Mouse (Mus musculus): ENCODE results near the gene Acsl1. TPM values are rescaled to one million over a fixed set of nuclear protein-coding genes. Genes with fewer than 3 reads are reported as not detected.

The Acsl1 gene
- polyA plus RNA-seq, 1 experiment from 2014 or later, result 15.7 TPM

DNA sequence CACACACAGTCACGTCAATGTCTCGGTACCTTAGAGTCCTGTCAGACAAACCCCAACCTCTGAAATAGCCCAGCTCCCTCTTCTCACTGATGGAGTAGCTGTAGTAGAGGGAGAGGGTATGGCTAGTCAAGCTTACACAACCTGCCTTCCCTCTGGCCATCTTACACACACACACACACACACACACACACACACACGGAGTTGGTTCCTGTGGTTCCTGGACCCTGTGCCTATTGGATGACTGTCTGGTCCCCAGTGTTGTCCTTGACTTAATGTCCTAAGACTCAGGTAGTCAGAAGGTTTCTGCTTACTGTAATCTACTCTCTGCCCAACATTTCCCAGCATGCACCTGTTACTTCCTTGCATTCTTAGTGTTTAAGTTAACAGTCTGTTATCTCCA lies 5.1 kb downstream of the Acsl1 start:
- WGBS, result 82% methylated on average over 3 of the region's 3 CpGs
- TF ChIP-seq CTCF (IDR thresholded peaks at IDR 0.05; ENCODE audit: low read depth), result no peak
- Histone ChIP-seq H3K4me3 (ENCODE audit: low read depth, low read length) (no peak overlapping the region), H3K9ac (no peak overlapping the region), H3K4me2 (no peak overlapping the region), H3K27me3 (ENCODE audit: insufficient read depth, low read length) (no peaks in the 10 kb centered on the region), H3K4me1 (ENCODE audit: insufficient read depth) (no peaks in the 10 kb centered on the region; the same call in 1 of the 2 replicates), H3K36me3 (ENCODE audit: insufficient read depth) (no peaks in the 10 kb centered on the region), H3K9me3 (ENCODE audit: low read depth, low read length) (no peaks in the 10 kb centered on the region), H3K27ac (ENCODE audit: low read depth) (no peak overlapping the region)
- DNase-seq, result no peak
- no peak for ATAC-seq (ENCODE audit: insufficient read depth)

DNA sequence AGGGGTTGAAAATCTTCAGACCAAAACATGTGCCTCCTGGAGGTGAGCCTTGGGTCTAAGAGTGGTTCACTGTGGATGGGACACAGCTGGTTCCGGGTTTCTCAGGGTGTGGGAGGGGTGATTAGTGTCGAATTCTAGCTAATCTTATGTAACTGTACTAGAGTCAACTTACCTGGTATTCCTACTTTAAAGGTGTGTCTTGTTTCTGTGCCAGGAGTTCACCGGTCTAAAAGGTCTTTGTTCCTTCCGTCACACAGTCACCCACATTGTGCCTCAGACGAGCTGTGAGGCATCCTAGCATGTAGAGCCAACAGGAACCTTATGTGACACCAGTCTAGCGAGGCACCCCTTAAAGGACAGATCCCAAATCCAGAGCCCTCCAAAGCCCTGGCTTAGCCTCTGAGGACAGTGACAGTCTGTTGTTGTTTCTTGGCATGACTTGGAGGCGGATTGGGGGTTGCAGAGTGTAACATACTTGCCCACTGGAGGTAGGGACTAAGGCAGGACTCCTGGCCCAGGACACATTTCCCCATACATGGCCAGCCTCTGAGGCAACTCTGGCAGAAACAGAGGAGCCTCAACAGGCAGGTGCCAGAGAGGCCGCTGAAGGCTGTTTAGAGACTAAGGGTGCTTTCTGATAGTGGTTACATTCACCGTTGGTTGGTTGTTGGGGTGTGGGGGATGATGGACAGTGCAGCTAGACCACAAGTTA lies 7.1 kb downstream of the Acsl1 start:
- no peak overlapping the region for H3K27ac ChIP-seq (ENCODE audit: low read depth)

DNA sequence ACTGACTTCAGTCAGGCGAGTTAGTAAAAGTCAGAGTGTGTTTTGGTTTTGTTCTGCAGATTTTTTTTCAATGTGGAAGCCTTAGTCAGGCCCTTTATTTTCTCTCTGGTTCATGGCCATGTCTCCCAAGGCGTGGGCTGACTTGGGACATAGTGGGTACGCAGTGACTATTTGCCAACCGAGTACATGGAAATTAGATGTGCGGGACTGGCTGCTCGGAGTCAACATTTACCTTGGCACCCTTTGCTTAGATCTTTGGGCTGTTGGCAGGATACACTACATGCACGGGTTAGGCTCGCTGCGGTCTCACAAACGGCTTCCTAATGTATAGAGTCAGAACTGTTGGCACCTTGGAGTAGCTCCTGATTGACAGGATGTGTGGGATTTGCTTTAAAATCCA lies 7.9 kb downstream of the Acsl1 start:
- no peaks in the 10 kb centered on the region for H3K9me3 ChIP-seq (ENCODE audit: low read depth, low read length)
- H3K4me3 ChIP-seq (ENCODE audit: low read depth, low read length), result no peak overlapping the region
- H3K27me3 ChIP-seq (ENCODE audit: insufficient read depth, low read length), result no peaks in the 10 kb centered on the region
- no peak overlapping the region for H3K27ac ChIP-seq (ENCODE audit: low read depth)
- TF ChIP-seq CTCF (IDR thresholded peaks at IDR 0.05; ENCODE audit: low read depth), result no peak
- no peaks in the 10 kb centered on the region for H3K36me3 ChIP-seq (ENCODE audit: insufficient read depth)
- H3K4me1 ChIP-seq (ENCODE audit: insufficient read depth), result no peaks in the 10 kb centered on the region; the same call in 1 of the 2 replicates
- no peak overlapping the region for H3K4me2 ChIP-seq
- 70% methylated on average over 10 of the region's 10 CpGs for WGBS
- H3K9ac ChIP-seq, result no peak overlapping the region
- ATAC-seq (ENCODE audit: insufficient read depth) (no peak), DNase-seq (no peak)

More for the DNA sequence above, 7.1 kb downstream of the Acsl1 start:
- no peaks in the 10 kb centered on the region for H3K27me3 ChIP-seq (ENCODE audit: insufficient read depth, low read length)
- no peak overlapping the region for H3K4me3 ChIP-seq (ENCODE audit: low read depth, low read length)
- TF ChIP-seq CTCF (IDR thresholded peaks at IDR 0.05; ENCODE audit: low read depth), result no peak
- DNase-seq, result no peak
- no peak overlapping the region for H3K4me2 ChIP-seq
- H3K9ac ChIP-seq, result no peak overlapping the region
- H3K36me3 ChIP-seq (ENCODE audit: insufficient read depth), result no peaks in the 10 kb centered on the region
- H3K4me1 ChIP-seq (ENCODE audit: insufficient read depth), result no peaks in the 10 kb centered on the region; the same call in 1 of the 2 replicates
- no peaks in the 10 kb centered on the region for H3K9me3 ChIP-seq (ENCODE audit: low read depth, low read length)
- ATAC-seq (ENCODE audit: insufficient read depth), result no peak
- WGBS, result 73% methylated on average over 9 of the region's 9 CpGs

DNA sequence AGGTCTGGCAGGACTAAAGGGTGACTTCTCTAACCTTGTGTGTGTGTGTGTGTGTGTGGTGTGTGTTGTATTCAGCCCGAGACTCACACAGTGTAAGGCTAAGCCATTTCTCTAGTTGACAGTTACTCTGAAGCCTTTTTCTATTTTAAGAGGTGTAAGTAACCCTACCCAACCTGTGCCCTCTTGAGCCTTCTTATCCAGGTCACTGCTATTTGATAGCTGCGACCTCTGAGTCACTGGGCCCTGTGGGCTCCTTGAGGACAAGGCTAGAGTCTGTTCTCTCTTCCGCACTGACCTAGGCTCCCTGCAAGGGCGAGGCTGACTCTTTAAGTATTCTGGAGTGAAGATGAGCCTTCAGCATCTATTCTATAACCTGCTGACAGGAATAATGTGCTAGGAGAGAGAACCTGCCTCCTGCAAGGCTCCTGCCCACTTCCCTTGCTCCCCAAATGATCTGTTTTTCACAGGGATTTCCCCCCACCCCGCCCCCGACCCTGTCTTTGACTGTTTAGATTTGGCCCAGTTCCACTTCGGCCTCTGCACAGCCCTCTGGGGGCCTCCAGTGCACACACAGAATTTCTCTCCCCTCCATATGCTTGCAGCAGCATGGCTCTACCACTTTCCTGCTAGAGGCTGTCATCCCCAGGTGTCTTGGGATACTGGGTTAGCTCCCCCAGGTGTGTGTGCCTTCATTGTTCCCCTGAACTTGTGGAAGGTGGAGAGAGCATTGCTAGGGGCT lies 9.1 kb downstream of the Acsl1 start:
- WGBS, result 27% methylated on average over 7 of the region's 7 CpGs
- no peaks in the 10 kb centered on the region for H3K9me3 ChIP-seq (ENCODE audit: low read depth, low read length)
- no peak overlapping the region for H3K4me2 ChIP-seq
- DNase-seq (peak; percentile 24), ATAC-seq (ENCODE audit: insufficient read depth) (0 out of 2 replicates have a peak, but pooled peaks have one; percentile 26)
- peak overlapping the region; percentile 29 for H3K9ac ChIP-seq
- no peaks in the 10 kb centered on the region for H3K27me3 ChIP-seq (ENCODE audit: insufficient read depth, low read length)
- no peaks in the 10 kb centered on the region; the same call in none of the 2 replicates for H3K4me1 ChIP-seq (ENCODE audit: insufficient read depth)
- H3K27ac ChIP-seq (ENCODE audit: low read depth), result peak overlapping the region; percentile 46; the same call in 1 of the 2 replicates
- TF ChIP-seq CTCF (IDR thresholded peaks at IDR 0.05; ENCODE audit: low read depth), result no peak
- no peak overlapping the region for H3K4me3 ChIP-seq (ENCODE audit: low read depth, low read length)
- H3K36me3 ChIP-seq (ENCODE audit: insufficient read depth), result no peaks in the 10 kb centered on the region

DNA sequence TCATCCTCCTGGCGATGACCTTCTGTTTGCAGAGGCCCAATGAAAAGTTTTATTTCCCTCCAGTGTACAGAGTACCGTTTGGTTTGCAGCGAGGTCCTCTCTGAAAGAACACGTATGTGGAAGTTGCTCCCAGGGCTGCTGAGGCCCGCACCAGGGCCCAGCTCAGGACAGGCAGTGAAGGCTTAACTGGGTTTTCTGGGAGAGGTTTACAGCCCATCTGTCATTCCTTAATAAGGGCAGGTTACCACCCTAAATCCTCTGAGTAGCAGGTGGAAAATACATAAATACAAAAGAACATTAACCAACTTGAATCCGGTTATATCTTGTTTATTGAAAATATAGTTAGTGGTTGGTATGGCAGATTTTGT lies 9.7 kb downstream of the Acsl1 start:
- no peak overlapping the region for H3K4me3 ChIP-seq (ENCODE audit: low read depth, low read length)
- WGBS, result 30% methylated on average over 6 of the region's 6 CpGs
- peak overlapping the region; percentile 46; the same call in 1 of the 2 replicates for H3K27ac ChIP-seq (ENCODE audit: low read depth)
- H3K9me3 ChIP-seq (ENCODE audit: low read depth, low read length), result no peaks in the 10 kb centered on the region
- DNase-seq (no peak), ATAC-seq (ENCODE audit: insufficient read depth) (no peak)
- H3K27me3 ChIP-seq (ENCODE audit: insufficient read depth, low read length), result no peaks in the 10 kb centered on the region
- no peak for TF ChIP-seq CTCF (IDR thresholded peaks at IDR 0.05; ENCODE audit: low read depth)
- H3K4me2 ChIP-seq, result no peak overlapping the region
- H3K9ac ChIP-seq, result peak overlapping the region; percentile 29; the same call in 1 of the 2 replicates
- no peaks in the 10 kb centered on the region; the same call in none of the 2 replicates for H3K4me1 ChIP-seq (ENCODE audit: insufficient read depth)
- H3K36me3 ChIP-seq (ENCODE audit: insufficient read depth), result no peaks in the 10 kb centered on the region

DNA sequence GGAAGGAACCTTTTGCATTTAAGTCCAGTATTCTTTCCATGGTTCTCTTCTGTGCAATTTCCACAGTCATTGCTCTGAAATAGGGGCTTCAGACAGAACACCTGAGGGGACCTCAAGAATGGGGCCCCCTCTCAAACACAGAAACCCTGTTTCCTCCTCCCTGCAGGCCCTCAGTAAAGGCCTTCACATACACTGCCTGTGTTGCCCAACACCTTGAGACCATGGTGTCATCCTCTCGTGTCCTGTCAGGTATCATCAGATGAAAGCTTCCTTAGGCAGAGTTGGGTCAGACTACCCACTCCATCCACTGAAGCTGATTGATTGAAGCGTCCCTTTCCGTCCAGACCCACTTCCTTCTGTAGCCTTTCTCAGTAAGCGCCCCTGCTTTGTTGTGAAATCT lies 11.9 kb downstream of the Acsl1 start:
- no peak overlapping the region for H3K27ac ChIP-seq (ENCODE audit: low read depth)
- no peak overlapping the region for H3K9ac ChIP-seq
- 71% methylated on average over 4 of the region's 4 CpGs for WGBS
- ATAC-seq (ENCODE audit: insufficient read depth) (no peak), DNase-seq (no peak)
- H3K27me3 ChIP-seq (ENCODE audit: insufficient read depth, low read length), result no peaks in the 10 kb centered on the region
- H3K4me1 ChIP-seq (ENCODE audit: insufficient read depth), result no peaks in the 10 kb centered on the region; the same call in none of the 2 replicates
- H3K4me3 ChIP-seq (ENCODE audit: low read depth, low read length), result no peak overlapping the region
- no peaks in the 10 kb centered on the region for H3K36me3 ChIP-seq (ENCODE audit: insufficient read depth)
- H3K9me3 ChIP-seq (ENCODE audit: low read depth, low read length), result no peaks in the 10 kb centered on the region
- no peak for TF ChIP-seq CTCF (IDR thresholded peaks at IDR 0.05; ENCODE audit: low read depth)
- H3K4me2 ChIP-seq, result no peak overlapping the region

DNA sequence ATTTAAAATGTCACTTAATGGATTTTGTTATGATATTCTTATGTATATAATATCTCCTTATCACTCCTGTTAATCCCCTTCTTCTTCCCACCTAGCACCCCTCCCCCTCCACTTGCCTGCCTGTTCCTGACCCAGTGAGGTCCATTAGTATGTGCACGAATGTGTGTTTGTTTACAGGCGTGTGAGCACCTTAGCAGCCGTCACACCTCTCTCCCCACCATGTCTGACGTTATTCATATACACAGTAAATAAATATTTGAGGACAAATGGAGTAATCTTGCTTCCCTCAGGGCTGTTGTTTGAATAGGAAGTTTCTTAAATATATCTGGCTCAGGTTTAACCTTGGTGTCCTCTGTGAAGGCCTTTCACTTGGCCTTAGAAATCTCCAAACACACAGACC lies 12.4 kb downstream of the Acsl1 start:
- Histone ChIP-seq H3K4me2 (no peak overlapping the region), H3K9me3 (ENCODE audit: low read depth, low read length) (no peaks in the 10 kb centered on the region), H3K4me1 (ENCODE audit: insufficient read depth) (no peaks in the 10 kb centered on the region; the same call in none of the 2 replicates), H3K4me3 (ENCODE audit: low read depth, low read length) (no peak overlapping the region), H3K9ac (no peak overlapping the region), H3K27ac (ENCODE audit: low read depth) (no peak overlapping the region), H3K36me3 (ENCODE audit: insufficient read depth) (no peaks in the 10 kb centered on the region), H3K27me3 (ENCODE audit: insufficient read depth, low read length) (no peaks in the 10 kb centered on the region)
- no peak for TF ChIP-seq CTCF (IDR thresholded peaks at IDR 0.05; ENCODE audit: low read depth)
- 20% methylated on average over 4 of the region's 4 CpGs for WGBS
- no peak for ATAC-seq (ENCODE audit: insufficient read depth)
- DNase-seq, result no peak

Data from lung, embryonic 14.5 days (tissue).